Mouse (Mus musculus) kidney, adult 10 weeks (tissue): ENCODE measurements around the gene Krt4. TPM values are rescaled to one million over a fixed set of nuclear protein-coding genes. Genes with fewer than 3 reads are reported as not detected.

Experiments
- polyA plus RNA-seq: library from polyadenylated mRNA; stranded (reverse); fragments of 350-450 nt; fragmentation: Illumina TruSeq; extraction: RNeasy Lipid Tissue Mini Kit (QIAGEN cat#74804); gene quantifications from one replicate; pipeline ENCODE4 v1.2.3, GENCODE M21; 2014; ENCODE audit warnings: low read depth, low replicate concordance

Krt4 gene
- not detected for polyA plus RNA-seq

DNA sequence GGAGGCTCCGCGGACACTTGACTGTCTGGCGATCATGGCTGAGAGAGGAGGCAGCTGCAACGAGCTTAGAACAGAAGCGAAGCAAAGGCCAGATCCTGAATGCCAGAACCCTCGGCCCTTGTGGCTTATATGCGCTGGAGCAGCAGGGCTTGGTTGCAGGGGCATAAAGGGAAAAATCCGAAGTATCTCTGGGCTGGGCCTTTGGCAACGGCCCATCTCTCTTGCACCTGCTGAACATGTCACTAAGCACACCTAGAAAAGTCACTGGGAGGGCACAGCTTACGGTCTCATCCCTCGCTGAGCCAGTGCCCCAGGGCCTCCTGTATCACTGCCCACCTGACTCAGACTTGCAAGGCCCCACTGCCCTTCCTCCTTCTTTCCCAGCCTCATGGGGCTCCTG is at the start of gene Krt4:
TSS of gene Krt4 (minus strand) at position 101 of the 400 bp plus-strand sequence.

DNA sequence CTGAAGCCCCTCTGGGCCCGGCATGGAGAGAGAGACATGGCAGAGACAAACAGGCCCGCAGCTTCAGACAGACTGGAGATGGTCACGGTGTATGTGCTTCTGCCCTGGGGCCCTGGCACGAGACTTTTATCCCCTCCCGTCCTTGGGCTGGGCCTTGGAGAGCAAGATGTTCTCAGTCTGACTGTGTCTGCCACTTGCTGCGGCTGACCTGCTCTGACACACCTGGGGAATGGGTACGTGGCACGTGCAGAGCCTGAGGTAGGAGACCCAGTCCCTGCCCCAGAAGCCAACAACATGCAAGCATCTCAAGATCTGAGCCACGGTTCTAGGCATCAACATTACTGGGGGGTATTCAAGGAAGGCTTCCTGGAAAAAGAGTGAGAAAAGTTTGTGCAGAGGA is 29.7 kb upstream of the Krt4 start, which contains the start of gene Krt78:
TSS of gene Krt78 (minus strand) at position 101 of the 400 bp plus-strand sequence.

DNA sequence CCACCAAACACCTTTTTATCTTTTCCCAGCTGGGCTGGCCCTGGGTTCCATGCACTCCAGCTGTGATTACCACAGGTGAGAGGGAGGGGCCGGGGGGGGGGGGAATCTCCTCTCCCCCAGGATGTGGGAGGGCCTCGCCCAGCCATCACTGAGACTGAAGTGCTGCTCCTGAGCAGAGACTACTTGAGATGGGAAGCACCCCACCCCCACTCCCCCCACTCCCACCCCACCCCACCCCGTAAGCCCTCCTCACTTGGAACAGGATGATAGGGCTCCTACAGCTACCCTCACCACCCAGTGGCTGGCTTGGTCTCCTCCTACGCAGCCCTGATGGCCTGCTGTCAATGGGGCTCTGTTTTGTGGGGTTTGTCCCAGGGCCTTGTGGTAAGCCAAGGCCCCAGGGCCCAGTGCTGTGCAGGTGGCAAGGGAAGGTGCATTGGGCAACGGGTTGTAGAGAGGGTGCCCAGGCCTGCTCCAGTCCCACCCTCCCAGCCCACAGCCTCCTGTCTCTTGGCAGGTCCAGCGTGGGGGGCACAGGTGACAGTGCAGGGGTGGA is 15.8 kb upstream of the Krt4 start, which contains the start of gene Krt79:
TSS of gene Krt79 (minus strand) at position 51 of the 556 bp plus-strand sequence.

DNA sequence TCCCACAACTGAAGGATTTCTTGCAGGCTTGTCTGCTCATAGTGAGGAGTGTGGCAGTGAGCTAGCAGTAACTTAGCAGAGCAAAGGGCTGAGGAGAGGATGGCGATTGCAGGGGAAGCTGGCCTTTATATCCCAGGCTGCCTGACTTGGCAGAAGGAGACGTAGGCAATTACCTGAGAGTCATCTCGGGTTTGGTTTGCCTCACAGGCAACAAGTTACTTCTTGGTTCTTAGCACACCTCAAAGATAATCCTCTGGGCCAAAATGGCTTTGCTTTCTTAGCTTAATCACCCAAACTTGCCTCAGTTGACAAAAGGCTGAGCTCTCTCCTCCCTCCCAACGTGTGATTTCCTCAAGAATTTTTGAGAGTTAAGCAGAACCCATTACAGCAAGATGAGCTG is 31.7 kb downstream of the Krt4 start, which contains the start of gene Krt76:
TSS of gene Krt76 (minus strand) at position 101 of the 400 bp plus-strand sequence.

DNA sequence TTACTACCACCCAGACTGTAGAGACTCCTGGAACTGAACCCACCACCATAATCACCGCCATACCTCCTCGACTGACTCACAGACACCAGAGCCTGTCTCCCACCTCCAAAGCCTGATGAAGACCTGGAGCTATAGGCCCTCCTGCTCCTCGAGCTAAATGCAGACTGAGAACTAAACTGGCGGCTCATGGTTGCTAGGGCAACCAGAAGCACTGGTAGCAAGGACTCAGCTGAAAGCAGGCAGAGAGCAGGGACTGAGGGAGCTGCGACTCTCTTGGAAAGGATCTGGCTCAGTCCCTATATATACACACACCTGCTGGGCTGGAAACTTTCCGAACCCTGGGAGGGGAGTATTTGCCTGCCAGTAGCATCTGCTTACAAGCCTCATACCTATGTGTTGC is 55.1 kb downstream of the Krt4 start, which contains the start of gene Krt77:
TSS of gene Krt77 (minus strand) at position 275 of the 400 bp plus-strand sequence.

Other genes starting within 250 kb of the Krt4 start
- gene Krt6b, start 244.4 kb downstream of the Krt4 start, polyA plus RNA-seq = not detected
- gene Krt6a, start 230.4 kb downstream of the Krt4 start, polyA plus RNA-seq = not detected
- not detected for gene Krt5, start 211.8 kb downstream of the Krt4 start, polyA plus RNA-seq
- gene Krt71, start 181.6 kb downstream of the Krt4 start, polyA plus RNA-seq = not detected
- not detected for gene Krt72, start 138.3 kb downstream of the Krt4 start, polyA plus RNA-seq
- not detected for gene Krt73, start 122.4 kb downstream of the Krt4 start, polyA plus RNA-seq
- gene Krt2, start 106.6 kb downstream of the Krt4 start, polyA plus RNA-seq = not detected
- gene Krt1, start 73.9 kb downstream of the Krt4 start, polyA plus RNA-seq = not detected
- gene Krt77, start 55.0 kb downstream of the Krt4 start, polyA plus RNA-seq = not detected
- not detected for gene Krt76, start 31.8 kb downstream of the Krt4 start, polyA plus RNA-seq
- not detected for gene Krt79, start 15.6 kb upstream of the Krt4 start, polyA plus RNA-seq
- gene Krt78, start 29.6 kb upstream of the Krt4 start, polyA plus RNA-seq = not detected
- gene Krt8, start 79.7 kb upstream of the Krt4 start, polyA plus RNA-seq = 4.4 TPM
- 1.5 TPM for gene Krt18, start 103.4 kb upstream of the Krt4 start, polyA plus RNA-seq
- 196 TPM for gene Eif4b, start 149.0 kb upstream of the Krt4 start, polyA plus RNA-seq
- gene Tns2, start 175.7 kb upstream of the Krt4 start, polyA plus RNA-seq = 32.3 TPM
- 0.44 TPM for gene Spryd3, start 211.5 kb upstream of the Krt4 start, polyA plus RNA-seq
- not detected for gene Igfbp6, start 219.6 kb upstream of the Krt4 start, polyA plus RNA-seq
- gene Soat2, start 225.8 kb upstream of the Krt4 start, polyA plus RNA-seq = not detected